Mouse (Mus musculus): Measurements from ENCODE around the gene Wdr38. TPM values are rescaled to one million over a fixed set of nuclear protein-coding genes. Genes with fewer than 3 reads are reported as not detected.
"Not testable (repeated sequence)": the region's sequence is repeated elsewhere in the genome, so short reads cannot be mapped to it uniquely, and the experiment has no call there.

The Wdr38 gene
- polyA plus RNA-seq, 1 experiment from 2014 or later = 1.6 TPM

DNA sequence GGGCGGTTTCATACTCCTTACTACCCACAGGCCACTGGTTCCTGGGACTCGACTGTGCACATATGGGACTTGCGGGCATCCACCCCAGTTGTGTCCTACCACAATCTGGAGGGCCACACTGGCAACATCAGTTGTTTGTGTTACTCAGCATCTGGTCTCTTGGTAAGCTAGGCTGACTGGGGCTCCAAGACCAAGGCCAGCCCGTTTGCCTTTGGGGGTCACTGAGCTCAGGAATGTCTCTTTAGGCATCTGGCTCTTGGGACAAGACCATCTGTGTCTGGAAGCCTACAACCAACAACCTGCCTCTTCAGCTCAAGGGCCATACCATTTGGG lies 3.3 kb downstream of the Wdr38 start:
- Histone ChIP-seq H3K27me3 (peaks cover 5% of the 10 kb centered on the region; the same call in 1 of the 2 replicates), H3K4me2 (replicated peaks) (no peak overlapping the region), H3K36me3 (peaks cover 44% of the 10 kb centered on the region), H3K27ac (no peak overlapping the region), H3K9me3 (no peaks in the 10 kb centered on the region), H3K4me3 (replicated peaks) (no peak overlapping the region), H3K4me1 (replicated peaks) (peaks cover 30% of the 10 kb centered on the region), H3K9ac (replicated peaks) (no peak overlapping the region)
- no peak for ATAC-seq
- 84% methylated on average over 4 of the region's 4 CpGs for WGBS

DNA sequence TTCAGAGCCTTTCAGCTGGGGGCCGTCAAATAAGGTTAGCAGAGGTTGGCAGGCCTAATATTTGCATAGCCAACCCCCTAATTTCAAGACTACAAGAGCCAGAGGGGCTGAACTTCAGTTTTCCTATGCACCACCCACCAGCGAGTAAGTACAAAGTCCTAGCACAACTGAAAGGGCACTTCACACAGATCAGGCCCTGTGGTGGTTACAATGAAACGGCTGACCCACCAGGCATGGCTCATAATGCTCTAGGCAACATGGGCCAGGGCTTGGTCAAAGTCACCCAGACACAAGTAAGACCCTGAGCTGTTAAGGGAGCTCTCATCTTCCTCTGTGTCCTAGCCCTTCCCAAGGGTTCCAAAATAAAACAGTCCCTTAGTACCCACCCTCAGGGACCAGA lies 4.6 kb downstream of the Wdr38 start:
- H3K9ac ChIP-seq (replicated peaks) = 0 out of 2 replicates have a peak overlapping the region, but pooled peaks have one; percentile 39
- H3K4me1 ChIP-seq (replicated peaks) = peaks cover 42% of the 10 kb centered on the region
- WGBS = 85% methylated on average over 3 of the region's 3 CpGs
- H3K36me3 ChIP-seq = peaks cover 44% of the 10 kb centered on the region
- no peak overlapping the region for H3K27ac ChIP-seq
- no peak overlapping the region for H3K4me2 ChIP-seq (replicated peaks)
- no peak for ATAC-seq
- no peaks in the 10 kb centered on the region for H3K9me3 ChIP-seq
- peaks cover 4% of the 10 kb centered on the region; the same call in 1 of the 2 replicates for H3K27me3 ChIP-seq
- no peak overlapping the region for H3K4me3 ChIP-seq (replicated peaks)

DNA sequence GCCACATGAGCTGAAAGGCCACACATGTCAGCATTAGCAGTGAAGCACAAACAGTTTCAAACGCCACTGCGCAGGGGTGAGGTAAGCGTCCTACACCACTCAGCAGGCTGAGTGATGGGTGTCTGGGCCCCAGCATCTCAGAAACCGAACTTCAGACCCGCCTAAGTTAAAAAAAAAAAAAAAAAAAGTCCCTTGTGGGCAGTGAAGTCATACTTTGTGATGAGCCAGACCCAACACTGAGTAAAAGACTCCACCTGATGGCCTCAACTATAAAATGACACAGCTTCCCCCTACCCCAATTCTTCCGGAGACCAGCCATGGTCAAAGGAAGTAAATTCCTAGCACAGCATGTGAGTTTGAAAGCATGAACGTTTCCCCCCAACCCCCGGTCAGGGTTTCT lies 5.8 kb downstream of the Wdr38 start:
- no peak overlapping the region for H3K27ac ChIP-seq
- H3K36me3 ChIP-seq = peaks cover 44% of the 10 kb centered on the region
- peak overlapping the region; percentile 98 for H3K4me2 ChIP-seq (replicated peaks)
- H3K9ac ChIP-seq (replicated peaks) = peak overlapping the region; percentile 91; the same call in 1 of the 2 replicates
- peak overlapping the region; percentile 80 for H3K4me3 ChIP-seq (replicated peaks)
- no peaks in the 10 kb centered on the region for H3K9me3 ChIP-seq
- peaks cover 43% of the 10 kb centered on the region for H3K4me1 ChIP-seq (replicated peaks)
- ATAC-seq = no peak
- H3K27me3 ChIP-seq = no peaks in the 10 kb centered on the region
- WGBS = 58% methylated on average over 8 of the region's 8 CpGs

DNA sequence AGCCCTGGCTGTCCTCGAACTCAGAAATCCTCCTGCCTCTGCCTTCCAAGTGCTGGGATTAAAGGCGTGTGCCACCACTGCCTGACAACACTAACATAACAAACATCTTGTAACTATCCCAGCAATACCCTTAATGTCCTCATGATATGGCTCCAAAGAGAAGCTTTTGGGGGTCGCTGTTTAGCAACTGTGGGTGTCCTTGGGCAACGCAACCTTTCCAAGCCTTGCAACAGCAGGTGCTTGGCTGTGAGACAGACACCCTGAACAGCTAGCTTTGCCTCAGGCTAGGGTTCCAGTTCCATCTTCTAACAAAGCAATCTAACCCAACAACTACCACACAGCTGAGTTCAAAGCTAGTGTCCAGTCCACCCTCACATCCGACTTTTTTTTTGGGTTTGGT lies 6.2 kb downstream of the Wdr38 start:
- peaks cover 44% of the 10 kb centered on the region for H3K36me3 ChIP-seq
- no peak overlapping the region for H3K27ac ChIP-seq
- peaks cover 42% of the 10 kb centered on the region for H3K4me1 ChIP-seq (replicated peaks)
- no peaks in the 10 kb centered on the region for H3K27me3 ChIP-seq
- H3K9ac ChIP-seq (replicated peaks) = peak overlapping the region; percentile 91
- H3K4me2 ChIP-seq (replicated peaks) = peak overlapping the region; percentile 98
- ATAC-seq = no peak
- H3K9me3 ChIP-seq = no peaks in the 10 kb centered on the region
- H3K4me3 ChIP-seq (replicated peaks) = peak overlapping the region; percentile 80
- 71% methylated on average over 5 of the region's 5 CpGs for WGBS

DNA sequence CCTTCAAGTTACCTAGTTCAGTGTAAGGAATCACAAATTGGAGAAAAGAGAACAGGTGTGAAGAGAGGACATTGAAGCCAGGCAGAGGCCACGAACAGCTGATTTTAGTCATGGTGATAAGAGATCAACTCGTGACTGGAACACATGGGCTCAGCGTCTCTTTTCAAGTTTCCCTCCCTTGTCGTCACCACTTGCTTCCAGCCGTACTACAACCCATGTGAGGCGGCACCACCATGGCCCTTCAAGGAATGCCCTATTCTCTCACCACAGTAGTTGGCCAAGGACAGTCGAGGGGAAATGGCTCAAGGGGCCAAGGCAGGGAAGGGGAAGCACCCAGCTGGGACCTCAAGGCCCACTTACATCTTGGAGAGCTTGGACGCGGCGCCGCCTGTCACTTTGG lies 7.1 kb downstream of the Wdr38 start:
- H3K27ac ChIP-seq = peak overlapping the region; percentile 85
- H3K27me3 ChIP-seq = no peaks in the 10 kb centered on the region
- 2% methylated on average over 11 of the region's 11 CpGs for WGBS
- H3K9me3 ChIP-seq = no peaks in the 10 kb centered on the region
- H3K36me3 ChIP-seq = peaks cover 44% of the 10 kb centered on the region
- peak overlapping the region; percentile 80 for H3K4me3 ChIP-seq (replicated peaks)
- H3K4me2 ChIP-seq (replicated peaks) = peak overlapping the region; percentile 98
- H3K9ac ChIP-seq (replicated peaks) = peak overlapping the region; percentile 91
- peaks cover 50% of the 10 kb centered on the region for H3K4me1 ChIP-seq (replicated peaks)
- ATAC-seq = no peak

DNA sequence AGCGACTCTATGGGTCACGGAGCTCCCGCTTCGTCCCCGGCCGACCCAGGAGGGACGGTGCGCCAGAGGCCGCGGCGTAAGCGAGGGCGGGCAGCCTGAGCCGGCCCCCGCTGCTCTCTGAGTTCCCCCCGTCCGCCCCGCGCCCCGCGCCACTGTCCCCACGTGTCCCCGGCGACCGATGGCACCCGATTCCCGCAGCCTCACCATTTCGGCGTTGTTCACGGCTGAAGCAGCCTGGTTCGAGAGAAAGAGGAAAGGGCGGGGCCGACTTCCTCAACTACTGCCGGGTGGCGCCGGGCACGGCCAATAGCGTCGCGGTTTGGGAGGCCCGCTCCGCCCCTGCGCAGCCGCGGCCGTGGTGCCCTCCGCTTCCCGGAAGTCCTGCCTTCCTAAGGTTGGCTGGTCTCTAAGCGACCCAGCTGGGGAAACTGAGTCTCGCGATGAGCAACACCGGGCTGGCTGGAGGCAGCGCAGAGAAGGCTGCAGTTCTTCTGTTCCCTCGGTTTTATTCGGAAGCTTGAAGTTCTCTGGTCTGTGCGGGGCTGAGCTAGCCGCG lies 7.7 kb downstream of the Wdr38 start, which contains the start of gene Arpc5l:
Gene Arpc5l (plus strand): TSS at position 469 of the 556 bp plus-strand sequence.
- no peaks in the 10 kb centered on the region for H3K27me3 ChIP-seq
- H3K9ac ChIP-seq (replicated peaks) = peak within 1 kb of the TSS; percentile 91
- 1% methylated on average over 58 of the region's 58 CpGs for WGBS
- peak; percentile 90 for ATAC-seq
- no peaks in the 10 kb centered on the region for H3K9me3 ChIP-seq
- H3K4me2 ChIP-seq (replicated peaks) = peak within 1 kb of the TSS; percentile 98
- peaks cover 39% of the 10 kb centered on the region for H3K36me3 ChIP-seq
- peak within 1 kb of the TSS; percentile 80 for H3K4me3 ChIP-seq (replicated peaks)
- peaks cover 55% of the 10 kb centered on the region for H3K4me1 ChIP-seq (replicated peaks)
- peak within 1 kb of the TSS; percentile 85 for H3K27ac ChIP-seq

DNA sequence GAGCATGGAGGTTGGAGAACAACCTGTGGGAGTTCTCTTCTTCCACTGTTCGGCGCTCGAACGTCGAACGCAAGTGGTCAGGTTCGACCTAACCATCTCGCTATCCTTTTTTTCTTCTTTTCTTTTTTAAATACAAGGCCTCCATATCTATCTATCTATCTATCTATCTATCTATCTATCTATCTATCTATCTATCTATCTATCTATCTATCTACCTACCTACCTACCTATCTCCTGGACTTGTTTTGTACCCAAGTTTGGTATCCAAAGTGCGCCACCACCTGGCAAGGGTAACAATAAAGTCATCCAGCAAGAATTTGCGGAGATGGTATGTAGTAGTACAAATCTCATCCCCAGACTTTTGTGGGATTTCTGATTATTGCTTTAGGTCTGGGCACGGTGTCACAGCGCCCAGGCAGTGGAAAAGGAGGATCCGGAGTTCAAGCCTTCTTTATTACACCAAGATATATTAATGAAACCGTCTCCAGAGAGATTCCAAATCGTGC lies 8.4 kb downstream of the Wdr38 start, which contains the start of gene Rpl35:
Gene Rpl35 (minus strand): TSS at position 51 of the 506 bp plus-strand sequence.
- Histone ChIP-seq H3K9me3 (no peaks in the 10 kb centered on the region), H3K27ac (peak within 1 kb of the TSS; percentile 85), H3K4me1 (replicated peaks) (peaks cover 60% of the 10 kb centered on the region), H3K9ac (replicated peaks) (peak within 1 kb of the TSS; percentile 91), H3K4me2 (replicated peaks) (peak within 1 kb of the TSS; percentile 98), H3K4me3 (replicated peaks) (peak within 1 kb of the TSS; percentile 80), H3K27me3 (no peaks in the 10 kb centered on the region), H3K36me3 (peaks cover 32% of the 10 kb centered on the region)
- WGBS = 15% methylated on average over 15 of the region's 15 CpGs
- no peak for ATAC-seq

DNA sequence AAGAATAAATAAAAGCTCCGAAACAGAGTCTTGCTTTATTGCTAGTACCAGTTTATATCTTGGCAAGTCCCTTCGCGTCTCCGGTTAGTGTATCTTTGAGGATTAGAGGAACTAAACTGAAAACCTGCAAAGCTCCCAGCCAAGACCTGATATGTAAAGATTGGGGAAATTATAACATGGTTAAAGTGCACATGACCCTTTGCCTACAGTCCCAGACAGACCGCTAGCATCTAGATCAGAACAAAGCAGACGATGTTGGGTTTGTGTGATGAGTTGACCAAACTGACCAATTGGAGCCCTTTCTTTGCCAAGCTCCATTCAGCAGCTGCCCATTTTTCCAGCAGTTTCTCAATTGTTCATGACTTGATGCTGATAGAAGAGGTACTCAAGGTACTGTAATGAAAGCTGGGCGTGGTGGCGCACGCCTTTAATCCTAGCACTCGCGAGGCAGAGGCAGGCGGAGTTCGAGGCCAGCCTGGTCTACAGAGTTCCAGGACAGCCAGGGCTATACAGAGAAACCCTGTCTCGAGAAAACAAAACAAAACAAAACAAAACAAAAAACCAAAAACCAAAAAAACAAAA lies 9.0 kb downstream of the Wdr38 start:
- Histone ChIP-seq H3K36me3 (peaks cover 26% of the 10 kb centered on the region), H3K9ac (replicated peaks) (no peak overlapping the region), H3K4me1 (replicated peaks) (peaks cover 66% of the 10 kb centered on the region), H3K27me3 (no peaks in the 10 kb centered on the region), H3K27ac (no peak overlapping the region), H3K9me3 (no peaks in the 10 kb centered on the region), H3K4me3 (replicated peaks) (peak overlapping the region; percentile 80), H3K4me2 (replicated peaks) (peak overlapping the region; percentile 98)
- WGBS = 93% methylated on average over 14 of the region's 14 CpGs
- no peak for ATAC-seq

DNA sequence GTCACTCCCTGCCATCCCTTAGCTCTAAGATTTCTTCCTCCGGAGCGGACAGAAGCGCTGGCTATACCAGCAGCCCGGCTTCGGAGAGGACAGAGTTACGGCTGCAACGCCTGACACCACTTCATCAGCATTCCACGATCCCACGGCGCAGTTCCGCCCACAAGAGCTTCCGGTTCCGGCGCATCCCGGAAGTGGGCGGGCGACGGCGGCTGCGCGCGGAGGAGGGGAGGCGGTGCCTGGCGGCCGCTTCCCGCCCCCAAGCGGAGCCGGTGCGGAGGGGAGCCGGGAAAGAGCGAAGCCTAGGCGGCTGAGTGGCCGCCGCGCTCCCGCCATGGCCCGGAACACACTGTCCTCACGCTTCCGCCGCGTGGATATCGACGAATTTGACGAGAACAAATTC lies 10.6 kb downstream of the Wdr38 start:
- WGBS = 0% methylated on average over 43 of the region's 44 CpGs
- H3K4me3 ChIP-seq (replicated peaks) = peak overlapping the region; percentile 97
- peak; percentile 90 for ATAC-seq
- no peaks in the 10 kb centered on the region for H3K9me3 ChIP-seq
- peak overlapping the region; percentile 86 for H3K27ac ChIP-seq
- peaks cover 59% of the 10 kb centered on the region for H3K4me1 ChIP-seq (replicated peaks)
- H3K27me3 ChIP-seq = no peaks in the 10 kb centered on the region
- H3K9ac ChIP-seq (replicated peaks) = peak overlapping the region; percentile 93
- peak overlapping the region; percentile 99 for H3K4me2 ChIP-seq (replicated peaks)
- peaks cover 19% of the 10 kb centered on the region for H3K36me3 ChIP-seq

DNA sequence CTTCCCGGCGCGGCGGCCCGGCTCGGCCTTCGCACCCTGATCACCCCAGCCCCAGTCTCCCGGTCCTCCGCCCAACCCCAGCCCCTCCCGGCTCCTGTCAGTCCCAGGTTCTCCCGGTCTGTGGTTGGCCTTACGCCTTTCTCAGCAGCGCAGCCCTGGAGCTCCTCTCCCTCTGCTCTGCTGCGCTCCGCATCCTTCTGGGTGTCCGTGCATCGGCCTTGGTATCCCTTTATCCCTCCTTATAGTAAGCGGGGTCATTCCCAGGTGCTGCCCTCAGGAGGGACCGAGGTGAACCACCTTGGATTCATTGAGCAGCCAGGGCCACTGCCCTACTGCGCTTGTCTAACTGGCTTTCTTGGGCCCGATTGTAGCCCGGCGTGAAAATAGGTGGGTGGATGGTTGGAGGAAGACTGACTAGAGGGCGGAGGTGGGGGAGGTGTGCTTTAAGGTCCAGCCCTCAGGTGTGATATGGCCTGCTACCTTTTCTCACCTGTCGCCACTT lies 11.1 kb downstream of the Wdr38 start:
- peaks cover 53% of the 10 kb centered on the region for H3K4me1 ChIP-seq (replicated peaks)
- H3K36me3 ChIP-seq = peaks cover 20% of the 10 kb centered on the region
- H3K4me2 ChIP-seq (replicated peaks) = peak overlapping the region; percentile 99
- ATAC-seq = peak; percentile 61
- peak overlapping the region; percentile 86 for H3K27ac ChIP-seq
- no peaks in the 10 kb centered on the region for H3K27me3 ChIP-seq
- WGBS = under 1% methylated on average over 25 of the region's 25 CpGs
- H3K4me3 ChIP-seq (replicated peaks) = peak overlapping the region; percentile 97
- no peaks in the 10 kb centered on the region for H3K9me3 ChIP-seq
- peak overlapping the region; percentile 93 for H3K9ac ChIP-seq (replicated peaks)

DNA sequence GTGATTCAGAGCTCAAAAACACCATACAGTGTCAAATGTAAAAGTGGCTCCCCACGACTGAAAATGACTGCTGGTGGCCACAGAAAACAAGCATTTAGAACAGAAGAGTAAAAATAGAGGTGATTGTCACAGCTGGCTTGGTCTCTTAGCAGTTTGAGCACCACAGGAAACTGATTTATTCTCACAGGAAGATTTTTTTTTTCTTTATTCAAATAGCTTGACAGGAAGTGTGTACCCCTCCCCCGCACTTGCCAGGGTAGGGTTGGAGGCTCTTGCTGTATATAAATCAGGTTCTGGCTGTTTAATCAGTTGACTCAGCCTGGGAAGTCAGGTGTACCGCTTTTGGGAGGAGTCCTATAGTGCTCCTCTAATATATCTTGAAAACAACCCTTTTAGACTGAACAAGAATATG lies 11.7 kb downstream of the Wdr38 start:
- peaks cover 20% of the 10 kb centered on the region for H3K36me3 ChIP-seq
- H3K4me1 ChIP-seq (replicated peaks) = peaks cover 48% of the 10 kb centered on the region
- no peaks in the 10 kb centered on the region for H3K9me3 ChIP-seq
- no peak for ATAC-seq
- H3K27ac ChIP-seq = peak overlapping the region; percentile 86
- H3K9ac ChIP-seq (replicated peaks) = peak overlapping the region; percentile 93
- 35% methylated on average over 3 of the region's 3 CpGs for WGBS
- H3K4me3 ChIP-seq (replicated peaks) = peak overlapping the region; percentile 97
- H3K4me2 ChIP-seq (replicated peaks) = peak overlapping the region; percentile 99
- no peaks in the 10 kb centered on the region for H3K27me3 ChIP-seq

DNA sequence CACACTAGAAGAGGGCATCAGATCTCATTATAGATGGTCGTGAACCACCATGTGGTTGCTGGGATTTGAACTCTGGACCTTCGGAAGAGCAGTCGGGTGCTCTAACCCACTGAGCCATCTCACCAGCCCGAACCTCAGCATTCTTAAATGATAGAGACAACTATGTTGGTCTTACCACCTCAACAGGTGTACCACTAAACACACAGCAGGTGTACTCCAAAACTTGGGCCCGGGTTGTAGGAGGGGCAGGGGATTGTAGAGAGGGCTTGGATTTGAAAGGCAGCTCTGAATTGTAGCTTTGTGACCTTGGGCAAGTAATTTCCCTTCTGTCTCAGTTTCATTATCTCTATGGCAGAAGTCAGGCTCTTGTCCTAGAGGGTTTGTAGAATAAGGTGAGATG lies 12.9 kb downstream of the Wdr38 start:
- not testable (repeated sequence) for H3K27ac ChIP-seq; ATAC-seq; H3K4me3 ChIP-seq (replicated peaks); H3K9me3 ChIP-seq; H3K4me2 ChIP-seq (replicated peaks); H3K27me3 ChIP-seq; H3K9ac ChIP-seq (replicated peaks)
- 94% methylated on average over 5 of the region's 5 CpGs for WGBS
- H3K36me3 ChIP-seq = peaks cover 32% of the 10 kb centered on the region
- peaks cover 43% of the 10 kb centered on the region for H3K4me1 ChIP-seq (replicated peaks)
